Mouse (Mus musculus) v-Abl transformed pro-B cells (cell line): ENCODE measurements around the gene Olfr1288.

ENCODE experiments used
- in situ Hi-C, 2 experiments: fragments of 400-800 bp; cut with MboI; formaldehyde crosslinking; loops; one replicate each; pipeline ENCODE4 v1.15.1; 2025; ENCODE audit not compliant: unreplicated experiment in 2 of 2

The Olfr1288 gene

DNA sequence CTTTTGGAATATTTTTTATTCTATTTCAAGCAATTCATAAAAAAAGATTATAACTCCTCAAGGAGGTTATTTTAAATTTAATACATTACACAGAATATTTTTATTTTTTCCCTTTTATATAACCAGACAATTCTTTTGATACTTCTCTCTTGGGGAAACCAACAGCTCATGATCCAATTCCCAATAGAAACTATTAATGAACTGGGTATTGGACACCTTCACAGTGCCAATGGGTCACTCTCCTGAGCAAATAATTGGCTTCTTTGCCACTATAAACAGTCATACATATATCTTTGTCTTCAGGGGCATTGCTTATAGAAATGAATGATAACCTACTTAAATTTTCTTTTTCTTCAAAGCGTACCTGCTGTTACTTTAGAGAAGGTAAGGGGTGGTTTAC, at the start of gene Olfr1288:
Olfr1288 (plus strand) TSS at position 301 of the 400 bp plus-strand sequence.
- in situ Hi-C loops, result no loop called here

- in situ Hi-C loops, result no loop called here
These were observed 25.1 kb upstream of the Olfr1288 start, which contains the start of gene Olfr1287 for GRCm38 (mm10) chr2:111448842-111449241. Gene Olfr1287, plus strand, starts transcription at chr2:111449142.

DNA sequence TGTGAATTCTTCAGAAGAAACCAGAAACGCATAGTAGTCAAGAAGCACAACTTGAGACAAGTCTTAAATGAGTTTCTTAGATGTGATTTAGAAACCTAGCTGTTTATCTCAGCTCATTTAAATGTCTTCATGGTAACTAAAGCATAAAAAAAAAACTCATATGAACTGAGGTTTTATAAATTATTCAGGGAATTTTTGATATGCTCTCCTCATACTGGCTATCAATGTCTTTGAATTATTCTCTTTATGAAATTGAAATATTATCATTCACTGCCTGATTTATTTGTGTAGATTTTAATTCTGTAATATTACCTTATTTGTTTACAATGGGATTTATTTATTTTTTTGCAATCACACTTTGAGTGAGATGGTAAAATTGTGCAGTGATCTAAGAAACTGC, 6.6 kb downstream of the Olfr1288 start, which contains the start of gene Olfr1289:
Olfr1289 (plus strand) TSS at position 301 of the 400 bp plus-strand sequence.
- in situ Hi-C loops, result no loop called here

GRCm38 (mm10) chr2:111493729-111494128, 19.8 kb downstream of the Olfr1288 start, which contains the start of gene Olfr1290:
Gene Olfr1290, minus strand, starts transcription at chr2:111493829.
- in situ Hi-C loops, result no loop called here

DNA sequence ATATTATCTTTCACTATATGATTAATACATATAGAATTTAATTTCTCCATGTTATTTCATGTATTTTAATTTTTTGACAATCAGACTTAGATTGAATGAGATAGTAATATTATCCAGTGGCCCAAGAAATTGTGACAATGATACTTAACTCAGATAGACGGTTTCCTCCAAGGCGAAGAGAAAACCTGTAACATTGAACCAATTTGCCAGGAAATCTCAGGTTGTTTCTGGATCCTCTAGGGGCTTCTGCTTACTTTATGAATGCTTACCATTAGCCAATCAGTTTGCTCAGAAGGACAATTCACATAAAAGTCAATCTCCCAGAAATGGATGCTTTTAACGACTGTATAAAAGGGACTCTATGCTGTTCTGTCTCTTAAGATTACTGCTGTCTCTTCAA, 23.0 kb downstream of the Olfr1288 start, which contains the start of gene Olfr1291-ps1:
Olfr1291-ps1 (plus strand) TSS at position 301 of the 400 bp plus-strand sequence.
- in situ Hi-C loops, result no loop called here

GRCm38 (mm10) chr2:111517451-111517850, 43.5 kb downstream of the Olfr1288 start:
- in situ Hi-C loops, result no loop called here

- in situ Hi-C loops, result no loop called here
These were observed 51.0 kb downstream of the Olfr1288 start, which contains the start of gene Olfr1293-ps for GRCm38 (mm10) chr2:111524903-111525302. Gene Olfr1293-ps, plus strand, starts transcription at chr2:111525203.
